Mouse (Mus musculus) E14TG2a.4 (cell line): ENCODE measurements around the gene Clcnka.

ENCODE experiments used
- CTCF ChIP-seq: conservative IDR thresholded peaks from 2 replicates; pipeline ENCODE4 v1.5.1; 2014; ENCODE audit warnings: low read length
- NANOG ChIP-seq: IDR thresholded peaks from 2 replicates; pipeline ENCODE4 v1.6.1; 2014; ENCODE audit warnings: borderline replicate concordance, low read length, mixed read lengths

- TF ChIP-seq CTCF (no peak), NANOG (no peak)
Measured at GRCm38 (mm10) chr4:141419398-141420191, 21.1 kb upstream of the Clcnka start.
